Mouse (Mus musculus) liver, adult 2 months (tissue): ENCODE measurements around the gene Inf2. TPM values are rescaled to one million over a fixed set of nuclear protein-coding genes. Genes with fewer than 3 reads are reported as not detected.

ENCODE experiments used
- DNase-seq: peaks from one replicate; pipeline ENCODE4 v3.0.0-alpha.2; 2011; ENCODE audit warnings: low read depth, low spot score; ENCODE audit errors: extremely low read depth
- H3K27ac ChIP-seq: fragments of 200-500 bp; replicated peaks from 2 replicates; pipeline ENCODE4 v1.5.1; 2012; ENCODE audit warnings: low read depth, mild to moderate bottlenecking, control low read depth, inconsistent platforms, low read length; ENCODE audit not compliant: insufficient read depth
- H3K27me3 ChIP-seq: fragments of 200-500 bp; 2 replicates; pipeline ENCODE4 v1.6.1; 2012; ENCODE audit warnings: mild to moderate bottlenecking, moderate library complexity, low read length, inconsistent platforms; ENCODE audit not compliant: control insufficient read depth, insufficient read depth
- H3K36me3 ChIP-seq: fragments of 200-500 bp; 2 replicates; pipeline ENCODE4 v1.6.1; 2012; ENCODE audit warnings: low read length, inconsistent platforms; ENCODE audit not compliant: control insufficient read depth, insufficient read depth
- H3K4me1 ChIP-seq: fragments of 200-500 bp; 2 replicates; pipeline ENCODE4 v1.6.1; 2011; ENCODE audit warnings: low read length; ENCODE audit not compliant: control insufficient read depth, insufficient read depth
- H3K4me3 ChIP-seq: fragments of 200-500 bp; 2 replicates; pipeline ENCODE4 v1.5.1; 2011; ENCODE audit warnings: low read depth, mild to moderate bottlenecking, control low read depth, low read length, moderate library complexity; ENCODE audit not compliant: insufficient read depth
- H3K79me2 ChIP-seq: fragments of 200-500 bp; 2 replicates; pipeline ENCODE4 v1.6.1; 2012; ENCODE audit warnings: inconsistent platforms, mild to moderate bottlenecking, low read length, moderate library complexity; ENCODE audit not compliant: control insufficient read depth, insufficient read depth
- H3K9ac ChIP-seq: fragments of 200-500 bp; 2 replicates; pipeline ENCODE4 v1.6.1; 2012; ENCODE audit warnings: low read depth, mild to moderate bottlenecking, control low read depth, inconsistent platforms, low read length
- CTCF ChIP-seq: fragments of 200-500 bp; IDR thresholded peaks from 2 replicates; pipeline ENCODE4 v1.5.1; 2011; ENCODE audit warnings: low read depth, low read length, control low read depth
- POLR2A ChIP-seq: fragments of 200-500 bp; IDR thresholded peaks from 2 replicates; pipeline ENCODE4 v1.6.1; 2011; ENCODE audit warnings: low read length, control low read depth; ENCODE audit not compliant: insufficient read depth; ENCODE audit errors: extremely low read depth
- WGBS: fragments of 180-500 bp; shearing (Covaris S2); methylation state at CpG from one replicate; pipeline ENCODE4 v1.1.7; 2018; 5-methylcytosine and 5-hydroxymethylcytosine counted together
- polyA plus RNA-seq: library from polyadenylated mRNA; depleted of rRNA; stranded (reverse); fragments of >200 nt; gene quantifications from 2 replicates; pipeline ENCODE4 v1.2.3, GENCODE M21; 2012
- total RNA-seq: library from RNA; depleted of rRNA; stranded (reverse); fragments of >200 nt; gene quantifications from 2 replicates; pipeline ENCODE4 v1.2.3, GENCODE M21; 2014

Gene Inf2
- total and polyA plus RNA-seq, 2 experiments = 15.5 to 24.6 TPM

- no peak overlapping the region for H3K4me3 ChIP-seq
- no peak overlapping the region for H3K9ac ChIP-seq
- WGBS = 61% methylated on average over 8 of the region's 8 CpGs
Observed at GRCm38 (mm10) chr12:112575274-112575986, 13.2 kb upstream of the Inf2 start.

GRCm38 (mm10) chr12:112576341-112576740 lies 12.2 kb upstream of the Inf2 start:
- WGBS = 70% methylated on average over 6 of the region's 6 CpGs
- TF ChIP-seq CTCF = no peak
- TF ChIP-seq POLR2A = no peak

More at GRCm38 (mm10) chr12:112575274-112575986, 13.2 kb upstream of the Inf2 start:
- H3K36me3 ChIP-seq = no peaks in the 10 kb centered on the region
- no peak overlapping the region for H3K27ac ChIP-seq
- H3K4me1 ChIP-seq = peaks cover 4% of the 10 kb centered on the region
- no peak for DNase-seq
- TF ChIP-seq POLR2A = no peak
- TF ChIP-seq CTCF = no peak
- H3K79me2 ChIP-seq = no peaks in the 10 kb centered on the region
- no peaks in the 10 kb centered on the region for H3K27me3 ChIP-seq

GRCm38 (mm10) chr12:112576749-112577148 lies 11.8 kb upstream of the Inf2 start:
- Histone ChIP-seq H3K79me2 (no peaks in the 10 kb centered on the region), H3K27ac (no peak overlapping the region), H3K9ac (no peak overlapping the region), H3K4me1 (peaks cover 5% of the 10 kb centered on the region), H3K4me3 (no peak overlapping the region), H3K36me3 (no peaks in the 10 kb centered on the region), H3K27me3 (no peaks in the 10 kb centered on the region)
- TF ChIP-seq CTCF = no peak
- no peak for TF ChIP-seq POLR2A
- 73% methylated on average over 3 of the region's 3 CpGs for WGBS
- DNase-seq = no peak

More at GRCm38 (mm10) chr12:112576341-112576740, 12.2 kb upstream of the Inf2 start:
- H3K4me3 ChIP-seq = no peak overlapping the region
- no peaks in the 10 kb centered on the region for H3K27me3 ChIP-seq
- H3K36me3 ChIP-seq = no peaks in the 10 kb centered on the region
- no peaks in the 10 kb centered on the region for H3K79me2 ChIP-seq
- DNase-seq = no peak
- H3K9ac ChIP-seq = no peak overlapping the region
- no peak overlapping the region for H3K27ac ChIP-seq
- H3K4me1 ChIP-seq = peaks cover 5% of the 10 kb centered on the region

GRCm38 (mm10) chr12:112578296-112579090 lies 10.1 kb upstream of the Inf2 start:
- DNase-seq = no peak
- no peak overlapping the region for H3K9ac ChIP-seq
- TF ChIP-seq CTCF (no peak), POLR2A (no peak)

GRCm38 (mm10) chr12:112579430-112579829 lies 9.2 kb upstream of the Inf2 start:
- WGBS = 83% methylated on average over 5 of the region's 5 CpGs
- H3K4me1 ChIP-seq = peaks cover 5% of the 10 kb centered on the region
- H3K27me3 ChIP-seq = no peaks in the 10 kb centered on the region
- no peak overlapping the region for H3K9ac ChIP-seq
- H3K36me3 ChIP-seq = no peaks in the 10 kb centered on the region
- H3K79me2 ChIP-seq = no peaks in the 10 kb centered on the region
- TF ChIP-seq POLR2A = no peak
- no peak for TF ChIP-seq CTCF
- DNase-seq = no peak
- H3K27ac ChIP-seq = no peak overlapping the region
- H3K4me3 ChIP-seq = no peak overlapping the region

More at GRCm38 (mm10) chr12:112578296-112579090, 10.1 kb upstream of the Inf2 start:
- WGBS = 73% methylated on average over 6 of the region's 6 CpGs
- H3K27ac ChIP-seq = no peak overlapping the region
- no peaks in the 10 kb centered on the region for H3K27me3 ChIP-seq
- H3K4me3 ChIP-seq = no peak overlapping the region
- H3K36me3 ChIP-seq = no peaks in the 10 kb centered on the region
- peaks cover 5% of the 10 kb centered on the region for H3K4me1 ChIP-seq
- H3K79me2 ChIP-seq = no peaks in the 10 kb centered on the region
